Mouse (Mus musculus) cerebellum, adult 2 months (tissue): ENCODE results near the gene Myh9.

ENCODE experiments used
- CTCF ChIP-seq: fragments of 200-500 bp; IDR thresholded peaks from 2 replicates; pipeline ENCODE4 v1.5.1; 2011; ENCODE audit warnings: low read depth, mild to moderate bottlenecking, control low read depth, low read length, moderate library complexity, borderline replicate concordance; ENCODE audit not compliant: insufficient read depth
- POLR2A ChIP-seq: fragments of 200-500 bp; IDR thresholded peaks from 2 replicates; pipeline ENCODE4 v1.6.1; 2011; ENCODE audit warnings: low read length, control low read depth, borderline replicate concordance; ENCODE audit not compliant: insufficient read depth

GRCm38 (mm10) chr15:77837444-77838117 is 4.4 kb downstream of the Myh9 start:
- TF ChIP-seq CTCF = no peak
- no peak for TF ChIP-seq POLR2A
